Mouse (Mus musculus) monocyte, adult 59 days (primary cell): ENCODE results near the gene Olfr11. TPM values are rescaled to one million over a fixed set of nuclear protein-coding genes. Genes with fewer than 3 reads are reported as not detected.

ENCODE experiments used
- total RNA-seq, 2 experiments: library from RNA; stranded (reverse); gene quantifications; one replicate each; pipeline ENCODE4 v1.2.4; 2023

Olfr11 gene
- not detected for total RNA-seq

DNA sequence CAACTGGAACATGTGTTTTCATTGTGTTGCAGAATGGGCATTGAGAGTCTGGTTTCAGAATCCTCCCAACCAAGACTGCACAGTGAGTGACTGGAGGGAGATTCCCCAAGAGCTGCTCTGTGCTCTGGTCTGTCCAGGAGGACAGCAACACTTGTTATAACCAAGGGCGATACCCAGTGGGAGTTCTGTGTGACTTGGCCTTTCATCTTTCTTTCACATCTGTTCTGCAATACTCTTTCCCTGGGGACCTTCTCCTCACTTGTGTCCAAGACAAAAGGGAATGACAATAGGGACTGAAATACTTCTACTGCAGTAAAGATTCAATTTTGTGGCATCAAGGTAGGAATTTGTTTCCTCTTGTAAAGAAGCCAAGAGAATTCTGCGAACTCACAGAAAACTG lies at the start of gene Olfr11:
TSS of gene Olfr11 (minus strand) at position 101 of the 400 bp plus-strand sequence.

DNA sequence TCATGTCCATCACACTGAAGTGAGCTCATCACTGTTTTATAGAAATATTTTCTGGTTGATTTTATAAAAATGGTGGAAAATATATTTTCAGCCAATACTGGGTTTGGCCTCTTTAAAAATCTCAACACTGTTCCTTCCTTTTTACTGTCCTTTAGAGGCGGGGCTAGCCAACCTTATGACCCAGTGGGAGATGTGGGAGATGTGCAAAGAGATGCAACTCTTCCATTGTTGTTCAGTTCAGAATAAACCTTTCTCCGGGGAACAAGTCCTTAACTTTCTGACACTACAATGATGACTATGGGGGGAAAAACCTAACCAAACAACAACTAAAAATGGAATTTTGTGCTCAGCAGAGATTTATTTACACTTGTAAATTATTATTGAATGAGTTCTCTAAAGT lies 35.0 kb upstream of the Olfr11 start, which contains the start of gene Olfr1360:
TSS of gene Olfr1360 (minus strand) at position 101 of the 400 bp plus-strand sequence.

DNA sequence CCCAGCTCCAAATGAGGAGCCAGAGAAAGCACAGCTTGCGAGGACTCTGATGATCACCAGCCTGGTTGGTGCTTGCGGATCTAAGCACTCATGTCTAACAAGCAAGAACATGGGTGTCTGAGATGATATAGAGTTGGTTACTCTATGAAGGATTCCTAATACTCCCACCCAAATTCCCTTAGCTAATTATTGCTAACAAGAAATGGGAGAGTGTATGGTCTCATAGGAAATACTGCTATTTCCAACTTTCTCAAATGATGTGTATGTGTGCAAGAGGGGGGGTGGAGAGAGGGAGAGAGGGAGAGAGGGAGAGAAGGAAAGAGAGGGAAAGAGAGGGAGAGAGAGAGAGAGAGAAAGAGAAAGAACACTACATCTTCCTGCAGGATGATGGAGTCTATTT lies 21.0 kb upstream of the Olfr11 start, which contains the start of gene Olfr1361:
TSS of gene Olfr1361 (minus strand) at position 101 of the 400 bp plus-strand sequence.

DNA sequence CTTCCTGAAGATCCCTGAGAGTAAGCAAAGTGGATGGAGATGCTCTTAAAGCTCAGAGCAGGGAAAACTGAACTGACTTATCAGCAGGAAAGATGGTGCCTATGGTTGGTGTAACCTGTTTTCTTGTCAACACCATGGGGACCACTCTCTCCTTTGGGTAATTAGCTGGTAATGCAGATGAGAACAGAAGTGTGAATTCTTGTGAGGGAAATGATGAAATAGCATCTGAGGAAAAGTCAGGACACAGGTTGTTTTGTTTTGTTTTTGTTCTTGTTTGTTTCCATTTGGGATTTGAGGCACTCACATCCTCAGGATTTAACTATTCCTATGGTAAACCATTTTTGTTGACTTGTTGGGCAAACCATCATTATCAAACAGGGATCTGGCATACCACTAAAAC lies 28.4 kb downstream of the Olfr11 start, which contains the start of gene Olfr1362:
TSS of gene Olfr1362 (minus strand) at position 101 of the 400 bp plus-strand sequence.

Other genes with a start within 250 kb of the Olfr11 start
- gene Zkscan3, start 239.8 kb downstream of the Olfr11 start, total RNA-seq, result 10 to 100 TPM; 38.4 to 40.3 TPM
- not detected for gene Pgbd1, start 201.5 kb downstream of the Olfr11 start, total RNA-seq
- 10 to 100 TPM; 39.7 to 41.9 TPM for gene Zscan26, start 188.8 kb downstream of the Olfr11 start, total RNA-seq
- gene Nkapl, start 174.0 kb downstream of the Olfr11 start, total RNA-seq, result under 1 TPM; 0.45 to 0.61 TPM
- 1 to 10 TPM in 1 of 2 experiments, under 1 TPM in 1; 0.21 to 1.3 TPM for gene Zkscan4, start 163.6 kb downstream of the Olfr11 start, total RNA-seq
- not detected for gene Gm10065, start 163.1 kb downstream of the Olfr11 start, total RNA-seq
- gene AK157302, start 147.3 kb downstream of the Olfr11 start, total RNA-seq, result 1 to 10 TPM; 3.2 to 4.5 TPM
- 10 to 100 TPM; 13.1 to 17.2 TPM for gene Gm11273, start 141.1 kb downstream of the Olfr11 start, total RNA-seq
- 1 to 10 TPM; 4.9 to 5.6 TPM for gene Zkscan8, start 111.4 kb downstream of the Olfr11 start, total RNA-seq
- not detected for gene Olfr1366, start 99.7 kb downstream of the Olfr11 start, total RNA-seq
- gene Olfr1535, start 82.6 kb downstream of the Olfr11 start, total RNA-seq, result not detected
- gene Olfr1364, start 60.8 kb downstream of the Olfr11 start, total RNA-seq, result not detected
- not detected for gene Olfr1362, start 28.5 kb downstream of the Olfr11 start, total RNA-seq
- not detected for gene Olfr1361, start 20.9 kb upstream of the Olfr11 start, total RNA-seq
- not detected for gene Olfr1360, start 34.9 kb upstream of the Olfr11 start, total RNA-seq
- gene Olfr1359, start 55.6 kb upstream of the Olfr11 start, total RNA-seq, result not detected
- gene Hist1h2bl, start 73.6 kb upstream of the Olfr11 start, total RNA-seq, result 100 to 1,000 TPM in 1 of 2 experiments, 10 to 100 TPM in 1; 76.3 to 127 TPM
- gene Hist1h2ai, start 73.9 kb upstream of the Olfr11 start, total RNA-seq, result 10 to 100 TPM; 49.1 to 81.3 TPM
- 100 to 1,000 TPM; 116 to 129 TPM for gene Hist1h3h, start 75.1 kb upstream of the Olfr11 start, total RNA-seq
- 10 to 100 TPM in 1 of 2 experiments, 1 to 10 TPM in 1; 9.8 to 11.6 TPM for gene Hist1h2bm, start 79.5 kb upstream of the Olfr11 start, total RNA-seq
- 10 to 100 TPM; 15.5 to 16.5 TPM for gene Hist1h4j, start 92.5 kb upstream of the Olfr11 start, total RNA-seq
- gene Hist1h4k, start 108.0 kb upstream of the Olfr11 start, total RNA-seq, result 100 to 1,000 TPM; 368 to 459 TPM
- 10 to 100 TPM; 38.3 to 45.1 TPM for gene Hist1h2ak, start 111.3 kb upstream of the Olfr11 start, total RNA-seq
- 100 to 1,000 TPM in 1 of 2 experiments, 10 to 100 TPM in 1; 96.0 to 110 TPM for gene Hist1h2bn, start 111.6 kb upstream of the Olfr11 start, total RNA-seq
- 100 to 1,000 TPM in 1 of 2 experiments, 10 to 100 TPM in 1; 97.5 to 117 TPM for gene Hist1h1b, start 138.1 kb upstream of the Olfr11 start, total RNA-seq
- 100 to 1,000 TPM; 136 to 153 TPM for gene Hist1h3i, start 140.9 kb upstream of the Olfr11 start, total RNA-seq
- 10 to 100 TPM; 24.1 to 24.2 TPM for gene Hist1h2an, start 144.7 kb upstream of the Olfr11 start, total RNA-seq
- gene Hist1h2bp, start 144.9 kb upstream of the Olfr11 start, total RNA-seq, result 10 to 100 TPM; 19.4 to 40.1 TPM
- gene Hist1h2bq, start 167.7 kb upstream of the Olfr11 start, total RNA-seq, result 100 to 1,000 TPM; 150 to 156 TPM
- 100 to 1,000 TPM; 303 to 332 TPM for gene Hist1h2ao, start 167.9 kb upstream of the Olfr11 start, total RNA-seq
- 100 to 1,000 TPM; 127 to 412 TPM for gene Hist1h4m, start 169.2 kb upstream of the Olfr11 start, total RNA-seq
- 100 to 1,000 TPM in 1 of 2 experiments, 10 to 100 TPM in 1; 44.0 to 264 TPM for gene Hist1h4n, start 189.7 kb upstream of the Olfr11 start, total RNA-seq
- gene Hist1h2ap, start 191.0 kb upstream of the Olfr11 start, total RNA-seq, result 10 to 100 TPM; 29.1 to 43.8 TPM
- 100 to 1,000 TPM; 156 to 160 TPM for gene Hist1h2br, start 191.2 kb upstream of the Olfr11 start, total RNA-seq